Mouse (Mus musculus) liver, postnatal 0 days (tissue): ENCODE data around the gene Mad1l1.

Experiments
- CTCF ChIP-seq: sonication (generic); IDR thresholded peaks from 2 replicates; pipeline ENCODE4 v1.5.1; 2016; ENCODE audit warnings: antibody characterized with exemption, low read depth
- EP300 ChIP-seq: IDR thresholded peaks from 2 replicates; pipeline ENCODE4 v1.6.1; 2016; ENCODE audit warnings: antibody characterized with exemption, low read depth, mild to moderate bottlenecking

DNA sequence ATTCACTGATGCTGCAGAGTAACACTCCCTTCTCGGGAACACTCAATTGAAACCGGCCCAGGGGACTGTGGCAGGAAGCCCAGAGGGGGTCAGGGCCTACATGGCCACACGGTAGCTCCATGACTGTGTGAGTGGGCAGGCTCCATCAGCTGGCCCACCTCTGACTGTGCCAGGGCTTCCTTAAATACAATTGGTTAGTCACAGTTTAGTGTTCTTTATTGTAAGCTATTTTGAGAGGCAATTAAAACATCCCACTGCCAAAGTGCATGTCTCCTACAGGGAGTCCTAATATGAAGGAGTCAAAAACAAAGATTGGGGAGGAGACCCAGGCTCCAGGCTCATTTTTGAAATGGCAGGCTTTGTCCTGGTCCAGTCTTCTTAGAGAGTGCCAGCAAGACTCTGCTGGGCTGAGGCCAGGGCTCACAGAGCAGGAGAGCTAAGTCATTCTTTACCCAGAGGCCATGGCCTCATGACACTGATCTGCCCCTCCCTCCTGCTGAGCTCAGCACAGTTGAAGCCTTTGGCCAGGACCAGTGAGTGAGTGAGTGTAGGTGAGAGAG lies 297.3 kb downstream of the Mad1l1 start:
- no peak for TF ChIP-seq EP300
- no peak for TF ChIP-seq CTCF
